Mouse (Mus musculus) kidney, embryonic 15.5 days (tissue): ENCODE measurements around the gene Eif4ebp2. TPM values are rescaled to one million over a fixed set of nuclear protein-coding genes. Genes with fewer than 3 reads are reported as not detected.
A peak's percentile ranks its signal among the peaks of the same experiment; 100 is the strongest.
"Not testable (repeated sequence)": the region's sequence is repeated elsewhere in the genome, so short reads cannot be mapped to it uniquely, and the experiment has no call there.

Experiments
- ATAC-seq: fragments of 200-750 bp; cut with Nextera tagmentation; replicated peaks from 2 replicates; pipeline ENCODE4 v1.8.0; 2017; ENCODE audit warnings: moderate TSS enrichment; ENCODE audit not compliant: low FRiP score
- H3K27ac ChIP-seq: fragments of 300-500 bp; sonication (generic); 2 replicates; pipeline ENCODE4 v1.5.1; 2015; ENCODE audit warnings: mild to moderate bottlenecking, inconsistent platforms
- H3K27me3 ChIP-seq: fragments of 300-500 bp; sonication (generic); 2 replicates; pipeline ENCODE4 v1.6.1; 2015; ENCODE audit warnings: inconsistent platforms
- H3K36me3 ChIP-seq: fragments of 300-500 bp; sonication (generic); 2 replicates; pipeline ENCODE4 v1.6.1; 2015; ENCODE audit warnings: inconsistent platforms
- H3K4me1 ChIP-seq: fragments of 300-500 bp; sonication (generic); 2 replicates; pipeline ENCODE4 v1.6.1; 2015; ENCODE audit warnings: inconsistent platforms
- H3K4me2 ChIP-seq: fragments of 300-500 bp; sonication (generic); 2 replicates; pipeline ENCODE4 v1.6.1; 2015; ENCODE audit warnings: moderate library complexity, mild to moderate bottlenecking, inconsistent platforms
- H3K4me3 ChIP-seq: fragments of 300-500 bp; sonication (generic); replicated peaks from 2 replicates; pipeline ENCODE4 v1.5.1; 2015; ENCODE audit warnings: mild to moderate bottlenecking, inconsistent platforms
- H3K9ac ChIP-seq: fragments of 300-500 bp; sonication (generic); 2 replicates; pipeline ENCODE4 v1.6.1; 2015; ENCODE audit warnings: mild to moderate bottlenecking, inconsistent platforms
- H3K9me3 ChIP-seq: fragments of 300-500 bp; sonication (generic); replicated peaks from 2 replicates; pipeline ENCODE4 v1.6.1; 2016; ENCODE audit warnings: inconsistent platforms
- WGBS: fragments of 180-500 bp; shearing (Covaris S2); methylation state at CpG from one replicate; pipeline ENCODE4 v1.1.7; 2015; ENCODE audit warnings: mixed read lengths; 5-methylcytosine and 5-hydroxymethylcytosine counted together
- polyA plus RNA-seq: library from polyadenylated mRNA; unstranded; fragments of >200 nt; fragmentation: Nextera tagmentation; extraction: Ambion mirVana; gene quantifications from 2 replicates; pipeline ENCODE4 v1.2.1, GENCODE M21; 2015

Gene Eif4ebp2
- polyA plus RNA-seq, 1 experiment from 2014 or later, result 70.0 TPM

GRCm38 (mm10) chr10:61453171-61453570, 710 bp upstream of the Eif4ebp2 start:
- not testable (repeated sequence) for H3K9me3 ChIP-seq, H3K27ac ChIP-seq, H3K27me3 ChIP-seq, H3K9ac ChIP-seq
- 67% methylated on average over 3 of the region's 3 CpGs for WGBS
- H3K36me3 ChIP-seq, result peaks cover 12% of the 10 kb centered on the region; the same call in 1 of the 2 replicates
- peak; percentile 12; the same call in 1 of the 2 replicates for ATAC-seq
- peak overlapping the region; percentile 76 for H3K4me2 ChIP-seq
- H3K4me1 ChIP-seq, result peaks cover 33% of the 10 kb centered on the region
- H3K4me3 ChIP-seq, result 0 out of 2 replicates have a peak overlapping the region, but pooled peaks have one; percentile 93

GRCm38 (mm10) chr10:61451931-61452617, 387 bp downstream of the Eif4ebp2 start:
- Histone ChIP-seq H3K27ac (peak overlapping the region; percentile 81), H3K4me3 (peak overlapping the region; percentile 93), H3K4me1 (peaks cover 44% of the 10 kb centered on the region), H3K9ac (peak overlapping the region; percentile 82), H3K36me3 (peaks cover 23% of the 10 kb centered on the region), H3K9me3 (no peaks in the 10 kb centered on the region), H3K4me2 (peak overlapping the region; percentile 76), H3K27me3 (no peaks in the 10 kb centered on the region)
- ATAC-seq, result peak; percentile 66
- WGBS, result under 1% methylated on average over 52 of the region's 62 CpGs

GRCm38 (mm10) chr10:61451463-61451930, 964 bp downstream of the Eif4ebp2 start:
- peak overlapping the region; percentile 93 for H3K4me3 ChIP-seq
- ATAC-seq, result no peak
- 3% methylated on average over 8 of the region's 8 CpGs for WGBS

GRCm38 (mm10) chr10:61448834-61449233, 3.6 kb downstream of the Eif4ebp2 start:
- WGBS, result 70% methylated on average over 3 of the region's 3 CpGs
- H3K4me1 ChIP-seq, result peaks cover 67% of the 10 kb centered on the region
- no peaks in the 10 kb centered on the region for H3K9me3 ChIP-seq
- no peak overlapping the region for H3K4me3 ChIP-seq
- no peaks in the 10 kb centered on the region for H3K27me3 ChIP-seq
- no peak overlapping the region for H3K9ac ChIP-seq
- no peak overlapping the region for H3K4me2 ChIP-seq
- H3K36me3 ChIP-seq, result peaks cover 23% of the 10 kb centered on the region
- 0 out of 2 replicates have a peak overlapping the region, but pooled peaks have one; percentile 18 for H3K27ac ChIP-seq
- ATAC-seq, result no peak

More at GRCm38 (mm10) chr10:61451463-61451930, 964 bp downstream of the Eif4ebp2 start:
- Histone ChIP-seq H3K27ac (peak overlapping the region; percentile 81), H3K27me3 (no peaks in the 10 kb centered on the region), H3K9me3 (no peaks in the 10 kb centered on the region), H3K4me2 (peak overlapping the region; percentile 76), H3K4me1 (peaks cover 46% of the 10 kb centered on the region), H3K36me3 (peaks cover 23% of the 10 kb centered on the region), H3K9ac (peak overlapping the region; percentile 82)

GRCm38 (mm10) chr10:61447581-61448353, 4.7 kb downstream of the Eif4ebp2 start:
- Histone ChIP-seq H3K4me3 (no peak overlapping the region), H3K9ac (no peak overlapping the region), H3K4me2 (no peak overlapping the region), H3K9me3 (no peaks in the 10 kb centered on the region), H3K36me3 (peaks cover 23% of the 10 kb centered on the region), H3K27me3 (no peaks in the 10 kb centered on the region), H3K27ac (0 out of 2 replicates have a peak overlapping the region, but pooled peaks have one; percentile 18), H3K4me1 (peaks cover 78% of the 10 kb centered on the region)
- no peak for ATAC-seq
- 78% methylated on average over 10 of the region's 10 CpGs for WGBS

GRCm38 (mm10) chr10:61445016-61445415, 7.4 kb downstream of the Eif4ebp2 start:
- ATAC-seq, result no peak
- WGBS, result 67% methylated on average over 3 of the region's 3 CpGs
- no peak overlapping the region for H3K27ac ChIP-seq
- no peaks in the 10 kb centered on the region for H3K27me3 ChIP-seq
- peaks cover 26% of the 10 kb centered on the region for H3K36me3 ChIP-seq
- no peak overlapping the region for H3K4me2 ChIP-seq
- peaks cover 66% of the 10 kb centered on the region for H3K4me1 ChIP-seq
- no peak overlapping the region for H3K9ac ChIP-seq
- H3K4me3 ChIP-seq, result no peak overlapping the region
- no peaks in the 10 kb centered on the region for H3K9me3 ChIP-seq

GRCm38 (mm10) chr10:61443876-61444275, 8.6 kb downstream of the Eif4ebp2 start:
- WGBS, result 36% methylated on average over 1 of the region's 1 CpGs
- Histone ChIP-seq H3K4me2 (no peak overlapping the region), H3K36me3 (peaks cover 22% of the 10 kb centered on the region), H3K4me3 (no peak overlapping the region), H3K27me3 (no peaks in the 10 kb centered on the region), H3K9me3 (no peaks in the 10 kb centered on the region), H3K27ac (0 out of 2 replicates have a peak overlapping the region, but pooled peaks have one; percentile 46), H3K4me1 (peaks cover 55% of the 10 kb centered on the region), H3K9ac (no peak overlapping the region)
- no peak for ATAC-seq

GRCm38 (mm10) chr10:61443456-61443855, 9.0 kb downstream of the Eif4ebp2 start:
- H3K4me2 ChIP-seq, result no peak overlapping the region
- 50% methylated on average over 6 of the region's 6 CpGs for WGBS
- H3K27ac ChIP-seq, result 0 out of 2 replicates have a peak overlapping the region, but pooled peaks have one; percentile 46
- H3K9me3 ChIP-seq, result no peaks in the 10 kb centered on the region
- no peak for ATAC-seq
- peaks cover 25% of the 10 kb centered on the region for H3K36me3 ChIP-seq
- H3K27me3 ChIP-seq, result no peaks in the 10 kb centered on the region
- H3K4me3 ChIP-seq, result no peak overlapping the region
- H3K4me1 ChIP-seq, result peaks cover 51% of the 10 kb centered on the region
- no peak overlapping the region for H3K9ac ChIP-seq

GRCm38 (mm10) chr10:61440202-61440800, 12.2 kb downstream of the Eif4ebp2 start:
- Histone ChIP-seq H3K4me2 (no peak overlapping the region), H3K27ac (peak overlapping the region; percentile 33; the same call in 1 of the 2 replicates)
- peak; percentile 56; the same call in 1 of the 2 replicates for ATAC-seq

GRCm38 (mm10) chr10:61431375-61431774, 21.1 kb downstream of the Eif4ebp2 start:
- Histone ChIP-seq H3K9me3 (no peaks in the 10 kb centered on the region), H3K27me3 (no peaks in the 10 kb centered on the region), H3K4me1 (no peaks in the 10 kb centered on the region), H3K4me3 (no peak overlapping the region), H3K9ac (no peak overlapping the region), H3K36me3 (peaks cover 64% of the 10 kb centered on the region), H3K4me2 (no peak overlapping the region), H3K27ac (no peak overlapping the region)
- 91% methylated on average over 9 of the region's 9 CpGs for WGBS
- no peak for ATAC-seq

More at GRCm38 (mm10) chr10:61440202-61440800, 12.2 kb downstream of the Eif4ebp2 start:
- Histone ChIP-seq H3K9ac (no peak overlapping the region), H3K36me3 (peaks cover 23% of the 10 kb centered on the region), H3K4me1 (peaks cover 28% of the 10 kb centered on the region), H3K9me3 (no peaks in the 10 kb centered on the region), H3K27me3 (no peaks in the 10 kb centered on the region), H3K4me3 (no peak overlapping the region)
- WGBS, result 84% methylated on average over 7 of the region's 7 CpGs

- no peak overlapping the region for H3K4me3 ChIP-seq
- no peak overlapping the region for H3K9ac ChIP-seq
- H3K27ac ChIP-seq, result no peak overlapping the region
- peaks cover 45% of the 10 kb centered on the region for H3K36me3 ChIP-seq
- H3K4me2 ChIP-seq, result no peak overlapping the region
- peaks cover 7% of the 10 kb centered on the region for H3K4me1 ChIP-seq
- no peaks in the 10 kb centered on the region for H3K9me3 ChIP-seq
- WGBS, result 92% methylated on average over 5 of the region's 5 CpGs
- H3K27me3 ChIP-seq, result no peaks in the 10 kb centered on the region
- ATAC-seq, result no peak
Measured at GRCm38 (mm10) chr10:61429043-61429442, 23.4 kb downstream of the Eif4ebp2 start.
